Mouse (Mus musculus): ENCODE measurements around the gene Zfp568.

Gene Zfp568

GRCm38 (mm10) chr7:30050882-30051548 is 67.3 kb downstream of the Zfp568 start, which contains the start of gene Zfp14:
Gene Zfp14 (minus strand): TSS chr7:30051380.
- in situ Hi-C loops (cut with MboI, MseI), result no loop called here

DNA sequence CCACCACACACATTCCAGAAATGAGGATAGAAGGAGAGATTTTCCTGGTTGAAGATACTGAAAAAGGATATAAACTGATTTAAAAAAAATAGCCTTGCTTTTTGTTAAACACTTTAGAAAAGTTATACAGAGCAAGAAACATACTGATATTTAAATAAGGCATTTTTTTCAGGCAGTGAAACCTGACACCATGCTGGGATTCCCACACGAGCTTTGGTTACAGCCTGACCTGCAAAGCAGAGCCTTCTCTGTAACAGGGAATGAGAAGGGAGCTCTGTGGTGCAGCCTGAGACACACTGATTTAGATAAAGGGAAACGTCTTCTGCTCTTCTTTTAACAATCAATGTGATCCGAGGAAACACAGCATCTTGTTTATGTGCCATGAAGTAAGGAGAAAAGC is 69.8 kb downstream of the Zfp568 start:
- in situ Hi-C loops (cut with MboI, MseI), result no loop called here

DNA sequence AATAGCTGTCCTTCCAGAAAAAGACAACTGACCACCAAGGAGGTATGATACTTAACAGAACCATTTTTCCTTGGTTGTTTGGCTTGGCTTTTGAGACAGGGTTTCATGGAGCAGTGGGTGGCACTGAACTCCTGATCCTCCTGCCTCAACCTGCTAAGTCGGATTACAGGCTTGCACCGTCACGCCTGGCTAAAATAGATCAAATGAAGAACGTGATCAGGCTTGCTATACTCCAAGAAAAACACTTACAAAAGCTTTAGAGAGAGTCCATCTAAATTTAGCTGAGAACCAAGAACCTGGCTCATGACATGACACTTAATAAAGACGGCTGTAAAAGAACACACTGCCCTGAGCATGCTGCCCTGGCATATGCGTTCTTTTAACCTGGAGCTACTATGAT is 76.6 kb downstream of the Zfp568 start:
- in situ Hi-C loops (cut with MboI, MseI), result no loop called here

- in situ Hi-C loops (cut with MboI, MseI), result no loop called here
These were observed 78.7 kb downstream of the Zfp568 start for GRCm38 (mm10) chr7:30062478-30062877.

DNA sequence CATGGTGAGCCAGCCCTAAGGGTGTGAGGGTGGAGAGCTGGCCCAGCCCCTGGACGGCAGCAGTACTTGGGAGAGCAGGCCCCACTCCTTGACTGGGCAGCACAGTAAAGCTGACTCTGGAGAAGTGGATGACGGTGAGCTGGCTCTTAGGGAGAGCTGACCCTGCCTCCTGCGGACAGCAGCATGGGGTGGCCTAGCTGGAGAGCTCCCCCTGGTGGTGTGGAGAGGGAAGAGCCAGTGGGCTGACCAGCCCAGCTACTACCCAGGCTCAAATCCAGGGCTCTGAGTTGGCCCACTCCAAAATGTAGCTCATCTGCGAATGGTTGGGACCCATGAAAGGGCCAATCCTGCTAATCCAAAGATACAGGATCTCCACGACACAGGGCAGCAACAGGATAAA is 80.9 kb downstream of the Zfp568 start:
- in situ Hi-C loops (cut with MboI, MseI), result no loop called here

GRCm38 (mm10) chr7:30072146-30073028 is 88.6 kb downstream of the Zfp568 start, which contains the start of gene Zfp82:
Gene Zfp82 (minus strand): TSS chr7:30072900.
- in situ Hi-C loops (cut with MboI, MseI), result no loop called here

Data from T-helper 17 cell (primary cell).